Mouse (Mus musculus): ENCODE results near the gene C1qtnf12.

C1qtnf12 gene

DNA sequence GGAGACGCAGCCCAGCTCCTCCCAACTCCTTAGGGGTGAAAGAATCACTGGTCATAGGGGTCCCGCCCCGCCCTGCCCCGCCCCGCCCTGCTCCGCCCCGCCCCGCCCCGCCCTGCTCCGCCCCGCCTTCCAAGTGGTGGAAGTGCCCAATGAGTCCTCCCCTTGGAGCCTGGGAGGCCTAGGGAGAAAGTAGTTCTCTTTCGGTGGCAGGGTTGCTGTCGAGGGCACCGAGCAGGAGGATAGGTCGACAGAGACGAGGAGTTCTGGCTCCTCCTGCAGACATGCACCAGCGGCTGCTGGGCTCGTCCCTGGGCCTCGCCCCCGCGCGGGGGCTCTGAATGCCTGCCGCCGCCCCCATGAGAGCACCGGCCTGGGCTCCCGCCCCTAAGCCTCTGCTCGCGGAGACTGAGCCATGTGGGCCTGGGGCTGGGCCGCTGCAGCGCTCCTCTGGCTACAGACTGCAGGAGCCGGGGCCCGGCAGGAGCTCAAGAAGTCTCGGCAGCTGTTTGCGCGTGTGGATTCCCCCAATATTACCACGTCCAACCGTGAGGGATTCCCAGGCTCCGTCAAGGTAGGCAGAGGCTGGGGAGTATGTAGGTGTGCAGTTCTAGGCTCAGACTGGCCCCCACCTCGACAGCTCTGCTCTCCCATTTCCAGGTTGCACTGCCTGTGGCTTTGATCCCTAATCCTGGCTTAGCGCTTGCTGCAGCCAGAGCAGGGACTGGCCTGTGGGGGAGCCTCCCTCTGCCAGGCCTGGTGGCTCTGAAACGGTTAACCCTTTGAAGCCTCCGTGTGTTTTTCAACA is at the start of gene C1qtnf12:
TSS of gene C1qtnf12 (plus strand) at position 152 of the 805 bp plus-strand sequence.
- peak; percentile 52 to 59 for DNase-seq

DNA sequence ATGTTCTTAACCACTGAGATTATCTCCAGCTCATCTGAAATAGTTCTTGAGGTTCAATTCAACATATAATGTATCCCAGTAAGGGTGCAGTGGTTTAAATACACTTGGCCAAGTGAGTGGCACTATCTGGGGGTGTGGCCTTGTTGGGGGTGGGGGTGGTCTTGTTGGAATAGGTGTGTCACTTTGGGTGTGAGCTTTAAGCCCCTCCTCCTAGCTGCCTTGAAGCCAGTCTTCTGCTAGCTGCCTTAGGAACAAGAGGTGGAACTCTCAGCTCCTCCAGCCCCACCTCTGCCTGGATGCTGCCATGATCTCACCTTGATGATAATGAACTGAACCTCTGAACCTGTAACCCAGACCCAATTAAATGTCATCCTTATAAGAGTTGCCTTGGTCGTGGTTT is 30.1 kb upstream of the C1qtnf12 start:
- DNase-seq, result no peak

DNA sequence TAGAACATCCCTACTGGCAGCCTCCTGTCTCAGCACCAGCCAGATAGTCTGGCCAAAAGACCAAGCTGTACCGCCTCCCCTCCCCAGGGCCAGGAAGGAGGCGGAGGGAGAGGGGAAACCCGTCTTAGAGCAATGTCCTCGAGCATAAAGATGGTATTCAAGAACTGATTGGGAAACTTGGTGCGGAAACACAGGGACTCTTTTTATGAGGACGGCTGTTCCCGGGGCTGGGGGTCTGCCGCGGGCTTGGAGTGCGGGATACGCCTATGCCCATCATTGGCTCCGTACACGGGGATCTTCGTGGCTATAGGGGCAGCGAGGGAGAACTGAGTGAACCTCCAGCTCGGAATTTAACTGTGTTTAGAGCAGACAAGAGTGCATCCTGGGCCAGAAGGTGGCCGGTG is 19.1 kb upstream of the C1qtnf12 start:
- DNase-seq, result peak in 1 of 2 experiments; percentile 52

DNA sequence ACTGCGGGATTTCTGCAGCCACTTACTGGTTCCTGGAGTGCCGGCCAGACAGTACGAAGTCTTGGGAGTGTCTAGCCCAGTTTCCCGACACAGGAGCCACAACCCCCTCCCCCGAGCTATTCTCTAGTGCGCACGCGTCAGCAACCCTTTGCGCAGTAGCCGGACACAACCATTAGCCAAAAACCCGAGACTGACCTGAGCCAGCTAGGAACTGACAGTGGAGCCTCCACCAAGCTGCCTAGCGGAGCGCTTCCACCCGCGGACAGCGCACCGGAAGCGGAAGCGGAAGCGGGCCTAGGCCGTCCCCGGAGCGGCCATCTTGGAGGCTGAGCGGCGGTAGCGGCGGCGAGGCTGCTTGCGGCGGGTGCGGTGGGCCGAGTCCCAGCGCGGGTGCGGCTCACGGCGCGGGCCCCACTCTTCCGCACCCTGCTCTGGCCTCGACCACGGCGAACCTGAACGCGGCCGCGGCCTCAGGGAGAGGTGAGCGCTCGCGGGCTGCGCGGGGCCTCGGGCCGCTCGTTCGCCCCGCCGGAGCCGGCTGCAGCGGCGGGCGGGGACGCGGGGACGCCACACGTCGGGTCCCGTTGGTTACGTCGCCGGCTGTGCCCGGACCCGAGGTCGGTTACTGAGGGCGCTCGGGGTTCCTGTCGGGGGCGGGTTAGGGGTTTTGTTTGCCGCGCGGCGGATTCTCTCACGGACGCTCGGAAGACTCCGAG is 18.4 kb upstream of the C1qtnf12 start, which contains the start of gene Ube2j2:
TSS of gene Ube2j2 (plus strand) at position 298 of the 716 bp plus-strand sequence.
- peak; percentile 97 to 100 for DNase-seq

DNA sequence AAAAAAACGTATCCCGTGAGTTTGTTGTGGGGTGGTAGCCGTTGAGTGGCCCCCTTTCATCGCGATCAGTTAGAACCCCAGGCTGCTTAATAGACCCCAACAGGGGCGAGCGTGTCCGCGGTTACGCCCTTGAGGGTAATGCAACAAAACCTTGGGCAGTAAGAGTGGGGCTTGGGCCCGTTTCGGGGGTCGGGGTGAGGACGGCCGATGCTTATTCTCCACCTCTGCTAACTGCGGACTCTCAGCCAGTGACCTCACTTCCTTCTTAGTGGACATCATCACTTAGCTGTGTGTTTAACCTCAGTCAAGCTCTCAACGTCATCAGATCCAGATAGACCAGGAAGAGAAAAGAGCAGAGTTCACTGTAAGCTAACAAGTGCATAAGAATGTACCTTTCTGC is 17.8 kb upstream of the C1qtnf12 start:
- peak in 1 of 2 experiments; percentile 28 for DNase-seq

DNA sequence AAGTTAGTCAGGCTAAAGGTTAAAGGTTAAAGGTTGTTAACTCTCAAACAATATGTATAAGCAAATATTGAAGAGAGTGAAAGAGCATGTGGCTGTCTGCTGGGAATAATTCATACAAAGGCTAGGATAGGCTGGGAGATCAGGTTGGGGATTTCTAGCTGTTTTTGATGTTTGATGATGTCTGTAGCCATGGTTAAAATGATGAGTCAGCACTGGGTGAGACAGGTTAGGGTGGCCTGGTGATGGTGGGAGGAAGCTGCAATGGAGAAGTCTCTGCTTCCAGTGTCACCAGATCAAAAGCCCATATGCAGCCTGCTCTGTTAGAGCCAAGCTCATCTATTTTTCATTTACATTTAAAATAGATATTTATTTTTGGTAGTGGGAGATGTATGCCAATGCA is 15.0 kb upstream of the C1qtnf12 start:
- DNase-seq, result no peak

DNA sequence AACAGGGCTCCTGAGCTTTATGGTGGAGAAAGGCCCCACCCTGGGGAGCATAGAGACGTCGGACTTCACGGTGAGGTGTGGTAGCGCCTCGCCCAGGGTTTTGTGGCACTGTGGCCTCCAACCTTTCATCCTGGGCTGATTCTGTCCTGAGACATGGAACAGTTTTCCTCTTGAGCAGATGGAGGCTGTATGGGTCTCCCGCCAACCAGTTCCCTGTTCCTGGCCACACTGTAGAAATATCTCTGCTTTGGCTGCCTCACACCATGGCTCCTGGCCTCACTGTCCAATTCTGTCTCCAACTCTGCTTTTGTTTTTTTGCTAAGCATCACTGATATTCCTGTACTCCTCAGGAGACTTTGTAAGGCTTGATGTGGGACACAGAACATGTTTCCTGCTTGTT is 6.6 kb upstream of the C1qtnf12 start:
- peak; percentile 58 to 68 for DNase-seq

DNA sequence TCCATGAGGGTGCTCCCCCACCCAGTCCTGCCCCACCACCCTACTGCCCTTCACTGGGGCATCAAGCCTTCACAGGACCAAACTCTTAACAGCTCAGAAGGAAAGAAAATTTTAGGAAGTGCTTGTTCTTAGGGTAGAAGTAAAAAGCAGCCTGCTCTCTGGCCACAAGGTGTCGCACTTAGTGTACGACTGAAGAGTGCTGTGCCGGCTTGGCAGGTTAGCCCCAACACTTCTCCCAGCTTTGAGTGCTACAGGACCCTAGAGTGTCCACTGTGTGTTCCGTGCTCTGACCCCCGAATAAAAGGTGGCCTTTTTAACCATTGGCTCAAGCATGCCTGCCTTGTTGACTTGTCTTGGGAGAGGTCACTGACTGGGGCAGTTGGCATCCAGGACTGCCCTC is 2.8 kb upstream of the C1qtnf12 start:
- DNase-seq, result peak; percentile 77 to 86

DNA sequence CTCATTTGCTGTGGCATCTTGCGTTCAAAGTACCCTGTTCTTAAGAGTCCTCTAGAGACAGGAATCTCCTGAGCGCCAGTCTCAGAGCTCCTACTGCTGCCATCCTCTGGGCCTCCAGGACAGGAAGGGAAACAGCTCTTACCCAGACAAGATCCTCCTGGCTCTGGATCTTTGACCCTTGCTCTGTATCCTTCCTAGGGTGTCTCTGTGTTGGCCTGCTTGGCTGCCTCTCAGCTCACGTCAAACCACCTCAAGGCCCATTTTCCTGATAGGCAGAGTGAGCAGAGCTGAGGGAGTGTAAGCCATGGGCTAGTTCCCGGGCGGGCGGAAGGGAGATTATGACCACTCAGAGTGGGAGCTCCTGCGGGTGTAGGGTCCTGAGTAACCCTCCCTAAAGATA is 988 bp downstream of the C1qtnf12 start:
- no peak for DNase-seq

DNA sequence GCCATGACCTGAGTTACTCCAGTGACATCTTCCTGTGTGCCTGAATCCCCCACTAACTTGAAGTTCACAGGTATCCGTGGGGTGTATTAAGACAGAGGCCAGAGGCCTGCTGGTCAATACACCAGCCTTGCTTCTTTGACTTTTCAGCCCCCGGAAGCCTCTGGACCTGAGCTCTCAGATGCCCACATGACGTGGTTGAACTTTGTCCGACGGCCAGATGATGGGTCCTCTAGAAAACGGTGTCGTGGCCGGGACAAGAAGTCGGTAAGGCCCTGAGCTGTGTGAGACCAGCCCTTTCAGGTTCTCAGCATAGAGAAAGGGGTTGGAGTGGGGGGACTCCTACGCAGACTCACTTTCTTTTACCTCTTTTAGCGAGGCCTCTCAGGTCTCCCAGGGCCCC is 2.3 kb downstream of the C1qtnf12 start:
- no peak for DNase-seq

DNA sequence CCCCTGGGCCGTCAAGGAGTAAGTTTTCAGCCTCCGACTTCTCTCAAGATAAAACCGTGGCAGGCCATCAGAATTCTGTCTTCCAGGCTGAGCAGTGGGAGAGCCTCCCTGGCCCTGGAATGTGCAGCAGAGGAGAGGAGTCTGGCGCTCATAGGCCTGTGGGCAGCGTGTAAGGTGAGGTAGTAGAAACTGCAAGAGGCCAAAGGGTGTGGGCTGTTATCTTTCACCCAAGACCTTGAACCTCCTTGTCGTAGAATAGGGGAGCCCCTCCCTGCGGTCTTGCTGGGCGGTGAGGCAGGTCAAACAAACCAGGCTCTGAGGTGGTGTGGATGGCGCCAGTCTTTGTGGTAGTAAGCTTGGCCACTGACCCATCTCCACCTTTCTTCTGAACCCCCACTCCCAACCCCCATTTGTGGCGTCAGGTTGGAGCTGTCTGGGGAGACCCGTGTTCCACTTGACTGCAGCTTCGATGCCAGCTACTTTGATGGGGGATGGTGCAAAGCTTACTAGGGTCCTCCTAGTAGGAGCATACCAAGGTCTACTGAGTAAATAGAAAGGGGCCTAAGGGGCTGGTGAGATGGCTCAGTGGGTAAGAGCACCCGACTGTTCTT is 7.0 kb downstream of the C1qtnf12 start:
- DNase-seq, result no peak

DNA sequence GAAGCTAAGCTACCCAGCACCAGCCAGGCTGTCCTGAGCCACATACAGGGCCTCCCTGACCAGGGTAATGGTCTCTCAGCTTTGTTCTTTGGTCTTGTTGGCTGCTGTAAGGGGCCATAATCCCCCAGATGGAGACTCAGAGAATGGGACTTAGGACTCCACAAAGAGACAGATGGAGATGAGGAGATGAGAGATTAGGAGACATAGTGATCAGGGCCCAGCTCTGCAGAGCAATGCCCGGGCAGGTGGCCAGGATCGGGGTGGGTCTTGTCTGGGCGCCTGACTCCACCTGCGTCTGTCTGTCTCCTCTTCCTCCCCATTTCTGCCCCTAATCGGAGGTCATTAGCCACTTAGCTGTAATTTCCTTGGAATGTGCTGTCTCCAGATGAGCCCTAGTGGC is 8.2 kb downstream of the C1qtnf12 start:
- DNase-seq, result no peak

DNA sequence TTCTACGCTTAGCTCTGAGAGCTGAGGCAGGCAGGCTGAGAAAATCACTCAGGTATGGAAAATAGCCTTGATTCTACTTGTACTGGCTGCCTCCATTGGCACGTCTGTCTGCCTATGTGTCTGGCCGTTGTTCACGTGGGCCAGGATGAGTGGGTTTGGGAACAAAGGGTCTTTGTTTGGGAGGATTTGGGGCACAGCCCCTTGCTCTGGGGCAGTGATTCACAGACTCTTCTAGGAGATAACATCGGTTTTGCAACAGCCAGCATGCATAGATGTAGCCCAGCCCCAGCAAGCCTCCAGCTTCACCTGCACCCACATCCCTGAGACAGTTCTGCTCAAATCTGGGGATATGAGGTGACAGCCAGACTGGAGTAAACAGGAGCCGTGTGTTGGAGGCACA is 10.5 kb downstream of the C1qtnf12 start:
- DNase-seq, result no peak

DNA sequence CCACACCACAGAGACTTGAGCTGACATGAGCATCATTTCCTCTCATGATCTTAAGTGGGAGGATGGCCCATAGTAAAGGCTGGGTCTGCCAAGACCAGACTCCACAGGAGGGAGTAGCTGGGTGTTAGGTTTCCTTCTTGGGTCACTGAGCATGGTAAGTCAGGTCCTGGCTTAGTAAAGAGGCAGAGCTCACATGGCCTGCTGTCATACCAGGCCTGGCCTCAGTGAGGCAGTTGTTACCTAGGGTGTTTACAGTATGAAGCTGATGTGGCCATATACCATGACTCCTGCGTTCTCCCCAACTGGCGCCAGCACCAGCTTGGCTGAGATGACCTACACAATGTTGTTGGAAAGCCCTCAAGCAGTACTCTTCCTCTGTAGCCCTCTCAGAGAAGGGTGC is 11.1 kb downstream of the C1qtnf12 start:
- DNase-seq, result no peak

DNA sequence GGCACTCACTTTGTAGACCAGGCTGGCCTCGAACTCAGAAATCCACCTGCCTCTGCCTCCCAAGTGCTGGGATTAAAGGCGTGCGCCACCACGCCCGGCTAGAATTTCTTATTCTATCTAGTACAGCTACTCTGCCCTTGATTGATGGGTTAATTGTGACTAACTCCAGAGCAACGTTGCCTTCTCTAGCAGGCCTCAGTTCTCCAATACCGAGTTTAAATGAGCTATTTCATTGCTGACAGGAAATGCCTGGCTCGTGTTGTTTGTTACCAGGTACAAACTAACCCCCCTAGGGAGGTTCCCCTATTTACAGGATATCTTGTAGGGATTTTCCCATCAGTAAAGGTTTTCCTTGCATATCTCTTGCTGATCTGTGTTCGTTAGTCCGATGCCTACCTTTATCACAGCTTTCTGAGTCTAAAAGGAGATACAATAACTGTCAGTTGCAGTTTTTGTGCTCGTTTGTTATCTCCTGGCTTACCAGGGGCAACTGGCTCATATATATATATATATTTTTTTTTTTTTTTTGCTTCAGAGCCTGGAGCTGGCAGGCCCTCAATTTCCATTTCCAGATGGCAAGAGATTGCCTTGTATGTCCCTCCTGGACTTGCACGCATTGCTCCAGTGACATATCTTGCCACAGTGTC is 19.4 kb downstream of the C1qtnf12 start:
- no peak for DNase-seq

DNA sequence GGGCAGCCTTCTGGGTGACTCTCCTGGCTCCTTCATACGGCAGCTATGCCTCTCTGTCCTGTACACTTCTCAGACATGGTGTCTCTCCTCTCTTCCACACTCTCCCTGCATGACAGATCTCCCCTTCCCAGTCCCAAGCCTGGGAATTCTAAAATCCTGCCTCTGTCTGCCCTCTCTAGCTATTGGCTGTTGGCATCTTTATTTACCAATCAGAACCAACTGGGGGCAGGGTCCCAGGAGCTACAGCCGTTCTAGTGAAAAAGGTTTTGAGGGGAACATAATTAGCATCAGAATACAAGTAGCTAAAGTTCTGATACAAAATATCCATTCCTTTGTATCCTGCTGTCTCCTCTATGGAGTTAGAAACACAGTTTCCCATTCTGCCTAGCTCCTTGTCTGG is 21.7 kb downstream of the C1qtnf12 start:
- no peak for DNase-seq

DNA sequence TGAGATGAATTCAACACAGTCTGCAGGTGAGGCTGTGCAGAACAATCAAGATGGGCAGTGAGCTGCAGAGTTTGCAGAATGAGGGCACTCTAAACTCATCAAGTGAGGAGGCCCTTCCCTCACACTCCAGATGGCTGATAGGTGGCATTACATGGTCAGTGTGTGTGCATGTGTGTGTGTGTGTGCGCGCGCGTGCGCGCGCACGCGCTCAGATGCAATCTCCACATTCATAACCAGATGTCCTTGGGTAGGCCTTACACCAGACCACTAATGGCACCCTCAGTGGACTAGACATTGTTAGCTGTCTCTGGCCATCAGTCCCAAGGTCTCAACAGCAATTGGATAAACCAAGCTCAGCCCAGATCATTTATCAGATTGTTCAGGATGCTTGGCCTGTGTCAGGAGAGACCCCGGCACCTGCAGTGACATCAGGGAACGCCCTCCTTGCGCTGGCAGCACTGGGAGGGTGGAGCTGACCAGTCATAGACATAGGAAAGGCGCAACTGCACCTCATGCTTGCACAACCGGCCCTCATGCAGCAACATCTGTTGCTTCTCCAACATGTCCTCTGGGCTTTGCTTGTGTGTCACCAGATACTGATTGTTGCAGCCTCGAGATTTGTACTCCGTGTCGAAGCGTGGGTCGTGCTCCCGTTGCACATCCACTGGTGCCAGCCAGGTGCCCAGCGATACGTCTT is 29.2 kb downstream of the C1qtnf12 start:
- DNase-seq, result no peak

DNA sequence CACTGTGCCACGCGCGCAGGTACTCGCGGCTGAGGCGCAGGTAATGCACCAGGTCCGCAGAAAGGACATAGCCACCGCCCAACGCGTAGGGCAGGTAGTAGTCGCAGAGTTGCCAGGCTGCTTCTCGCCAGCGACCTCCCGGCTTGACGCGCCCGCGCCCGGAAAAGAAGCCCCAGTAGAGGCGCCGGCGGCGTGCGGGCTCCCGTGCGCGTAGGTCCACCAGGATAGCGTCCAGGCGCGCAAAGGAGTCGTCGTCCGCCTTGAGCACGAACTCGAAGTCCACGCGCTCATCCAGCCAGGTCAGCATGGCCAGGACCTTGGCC is 29.8 kb downstream of the C1qtnf12 start:
- no peak for DNase-seq

DNA sequence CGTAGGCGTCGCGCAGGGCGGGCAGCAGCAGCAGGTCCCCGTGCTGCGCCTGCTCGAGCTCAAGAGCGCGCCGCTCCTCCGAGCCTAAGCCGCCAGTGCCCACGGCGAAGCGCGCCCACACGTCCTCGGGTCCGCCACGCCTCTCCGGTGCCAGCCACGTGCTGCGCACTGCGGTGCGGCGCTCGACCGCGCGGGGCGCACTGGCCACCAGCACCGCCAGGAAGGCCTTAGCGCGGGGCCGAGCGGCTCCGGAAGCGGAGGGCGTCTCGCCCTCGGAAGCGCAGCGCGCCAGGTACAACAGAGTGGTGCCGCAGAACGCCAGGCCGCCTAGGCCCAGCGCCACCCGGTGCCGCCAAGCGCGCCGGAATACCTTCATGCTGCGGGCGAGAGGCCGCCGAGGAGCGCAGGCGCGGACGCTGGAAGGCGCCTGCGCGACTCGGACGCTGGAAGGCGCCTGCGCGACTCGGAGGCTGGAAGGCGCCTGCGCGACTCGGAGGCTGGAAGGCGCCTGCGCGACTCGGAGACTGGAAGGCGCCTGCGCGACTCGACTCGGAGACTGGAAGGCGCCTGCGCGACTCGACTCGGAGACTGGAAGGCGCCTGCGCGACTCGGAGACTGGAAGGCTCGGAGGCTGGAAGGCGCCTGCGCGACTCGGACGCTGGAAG is 30.3 kb downstream of the C1qtnf12 start, which contains the start of the genes B3galt6 and Sdf4:
TSS of gene B3galt6 (minus strand) at position 409 of the 665 bp plus-strand sequence.
TSS of gene Sdf4 (plus strand) at position 632 of the 665 bp plus-strand sequence.
- DNase-seq, result peak; percentile 90 to 93

DNA sequence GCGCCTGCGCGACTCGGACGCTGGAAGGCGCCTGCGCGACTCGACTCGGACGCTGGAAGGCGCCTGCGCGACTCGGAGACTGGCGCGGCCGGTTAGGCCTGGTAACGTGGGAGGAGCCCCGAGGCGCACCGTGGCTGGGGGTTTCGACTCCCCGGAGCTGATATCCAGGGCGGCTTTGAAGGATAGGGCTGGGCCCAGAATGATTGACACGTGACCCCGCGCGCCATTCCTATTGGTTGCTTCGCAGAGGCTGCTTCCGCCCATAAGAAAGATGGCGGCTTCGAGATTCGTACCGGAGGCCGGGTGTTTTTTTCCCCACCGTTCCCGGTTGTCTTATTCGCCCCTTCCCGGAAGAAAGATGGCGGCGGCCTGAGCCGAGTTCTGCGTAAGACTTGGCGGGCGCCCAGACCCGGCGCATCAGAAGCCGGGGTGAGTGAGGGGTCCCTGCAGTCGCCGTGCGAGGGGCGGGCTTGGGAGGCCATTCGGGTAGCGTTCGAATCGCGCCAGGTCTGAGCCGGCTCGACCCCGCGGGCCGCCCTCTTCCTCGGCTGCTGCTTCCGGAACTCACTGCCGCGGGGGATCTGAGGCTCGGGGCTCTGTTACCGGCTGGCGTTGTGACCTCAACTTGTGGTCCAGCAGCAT is 30.9 kb downstream of the C1qtnf12 start:
- DNase-seq, result peak; percentile 97 to 98

DNA sequence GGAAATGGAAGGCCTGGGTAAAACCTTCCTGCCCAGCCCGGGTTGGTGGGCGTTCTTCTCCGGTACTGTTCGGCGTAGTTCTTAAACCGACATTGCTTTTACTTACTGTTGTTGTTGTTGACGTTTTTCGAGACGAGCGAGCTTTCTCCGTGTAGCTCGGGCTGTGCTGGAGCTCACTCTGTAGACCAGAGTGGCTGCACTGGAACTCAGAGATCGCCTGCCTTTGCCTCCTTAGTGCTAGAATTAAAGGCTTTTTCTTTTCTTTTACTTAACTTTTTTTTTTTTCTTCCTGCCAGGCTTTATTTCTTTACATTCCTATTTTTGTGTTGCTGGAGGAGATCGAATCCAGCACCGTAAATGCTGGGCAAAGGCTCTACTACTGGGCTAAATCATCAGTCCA is 31.5 kb downstream of the C1qtnf12 start:
- no peak for DNase-seq
